Mouse (Mus musculus): ENCODE measurements around the gene Fut2. TPM values are rescaled to one million over a fixed set of nuclear protein-coding genes. Genes with fewer than 3 reads are reported as not detected.

Fut2 gene
- polyA plus RNA-seq, 1 experiment = not detected

- 77% methylated on average over 15 of the region's 15 CpGs for WGBS
- no peak overlapping the region for H3K27ac ChIP-seq (ENCODE audit: insufficient read depth, low read depth, low read length)
- TF ChIP-seq CTCF (IDR thresholded peaks at IDR 0.05; ENCODE audit: insufficient read depth, low read depth, low read length) = no peak
- H3K4me3 ChIP-seq (ENCODE audit: insufficient read depth, low read depth, low read length) = no peak overlapping the region
- H3K4me1 ChIP-seq (ENCODE audit: control insufficient read depth, insufficient read depth, low read length) = peaks cover 13% of the 10 kb centered on the region
These were observed 30.2 kb downstream of the Fut2 start for GRCm38 (mm10) chr7:45635711-45636688.

- TF ChIP-seq POLR2A (IDR thresholded peaks at IDR 0.05; ENCODE audit: insufficient read depth, low read depth, low read length) (no peak), CTCF (IDR thresholded peaks at IDR 0.05; ENCODE audit: insufficient read depth, low read depth, low read length) (no peak)
These were observed 31.1 kb downstream of the Fut2 start for GRCm38 (mm10) chr7:45634946-45635681.

GRCm38 (mm10) chr7:45632499-45632898 is 33.7 kb downstream of the Fut2 start:
- 25% methylated on average over 35 of the region's 35 CpGs for WGBS
- H3K27ac ChIP-seq (ENCODE audit: insufficient read depth, low read depth, low read length) = no peak overlapping the region
- no peak for TF ChIP-seq CTCF (IDR thresholded peaks at IDR 0.05; ENCODE audit: insufficient read depth, low read depth, low read length)
- no peak for TF ChIP-seq POLR2A (IDR thresholded peaks at IDR 0.05; ENCODE audit: insufficient read depth, low read depth, low read length)
- H3K4me3 ChIP-seq (ENCODE audit: insufficient read depth, low read depth, low read length) = peak overlapping the region; percentile 35
- H3K4me1 ChIP-seq (ENCODE audit: control insufficient read depth, insufficient read depth, low read length) = peaks cover 18% of the 10 kb centered on the region

More at GRCm38 (mm10) chr7:45634946-45635681, 31.1 kb downstream of the Fut2 start:
- H3K27ac ChIP-seq (ENCODE audit: insufficient read depth, low read depth, low read length) = no peak overlapping the region
- no peak overlapping the region for H3K4me3 ChIP-seq (ENCODE audit: insufficient read depth, low read depth, low read length)
- peaks cover 13% of the 10 kb centered on the region for H3K4me1 ChIP-seq (ENCODE audit: control insufficient read depth, insufficient read depth, low read length)
- 92% methylated on average over 11 of the region's 11 CpGs for whole genome bisulfite sequencing

- 85% methylated on average over 23 of the region's 23 CpGs for WGBS
- Histone ChIP-seq H3K4me1 (ENCODE audit: control insufficient read depth, insufficient read depth, low read length) (peaks cover 18% of the 10 kb centered on the region), H3K27ac (ENCODE audit: insufficient read depth, low read depth, low read length) (no peak overlapping the region), H3K4me3 (ENCODE audit: insufficient read depth, low read depth, low read length) (no peak overlapping the region)
- TF ChIP-seq POLR2A (IDR thresholded peaks at IDR 0.05; ENCODE audit: insufficient read depth, low read depth, low read length) = no peak
- no peak for TF ChIP-seq CTCF (IDR thresholded peaks at IDR 0.05; ENCODE audit: insufficient read depth, low read depth, low read length)
These were observed 35.9 kb downstream of the Fut2 start for GRCm38 (mm10) chr7:45630064-45630907.

GRCm38 (mm10) chr7:45628364-45629294 is 37.6 kb downstream of the Fut2 start:
- TF ChIP-seq POLR2A (IDR thresholded peaks at IDR 0.05; ENCODE audit: insufficient read depth, low read depth, low read length) (peak; percentile 52; the same call in 1 of the 2 replicates), CTCF (IDR thresholded peaks at IDR 0.05; ENCODE audit: insufficient read depth, low read depth, low read length) (peak; percentile 84; the same call in 1 of the 2 replicates)
- WGBS = 1% methylated on average over 105 of the region's 105 CpGs
- Histone ChIP-seq H3K27ac (ENCODE audit: insufficient read depth, low read depth, low read length) (no peak overlapping the region), H3K4me3 (ENCODE audit: insufficient read depth, low read depth, low read length) (peak overlapping the region; percentile 57), H3K4me1 (ENCODE audit: control insufficient read depth, insufficient read depth, low read length) (peaks cover 18% of the 10 kb centered on the region)

GRCm38 (mm10) chr7:45627261-45627660 is 38.9 kb downstream of the Fut2 start, which contains the start of gene Rasip1:
TSS of gene Rasip1 (plus strand) at chr7:45627488.
- TF ChIP-seq CTCF (IDR thresholded peaks at IDR 0.05; ENCODE audit: insufficient read depth, low read depth, low read length) (no peak), POLR2A (IDR thresholded peaks at IDR 0.05; ENCODE audit: insufficient read depth, low read depth, low read length) (no peak)
- Histone ChIP-seq H3K27ac (ENCODE audit: insufficient read depth, low read depth, low read length) (no peak within 1 kb of the TSS), H3K4me3 (ENCODE audit: insufficient read depth, low read depth, low read length) (peak within 1 kb of the TSS; percentile 57), H3K4me1 (ENCODE audit: control insufficient read depth, insufficient read depth, low read length) (peaks cover 12% of the 10 kb centered on the region)
- 92% methylated on average over 9 of the region's 9 CpGs for WGBS

GRCm38 (mm10) chr7:45626571-45627076 is 39.6 kb downstream of the Fut2 start:
- Histone ChIP-seq H3K4me1 (ENCODE audit: control insufficient read depth, insufficient read depth, low read length) (peaks cover 10% of the 10 kb centered on the region), H3K27ac (ENCODE audit: insufficient read depth, low read depth, low read length) (no peak overlapping the region), H3K4me3 (ENCODE audit: insufficient read depth, low read depth, low read length) (no peak overlapping the region)
- 89% methylated on average over 7 of the region's 7 CpGs for WGBS
- TF ChIP-seq CTCF (IDR thresholded peaks at IDR 0.05; ENCODE audit: insufficient read depth, low read depth, low read length) = no peak
- TF ChIP-seq POLR2A (IDR thresholded peaks at IDR 0.05; ENCODE audit: insufficient read depth, low read depth, low read length) = no peak

Data from olfactory bulb, adult 2 months (tissue).